ENCODE assay signal across 27 mouse cellular contexts in genomic region chr10:91130792-91131191, GRCm38 (mm10).
"Had no signal": no experiment of that assay in that cellular context is flagged by ENCODE, and none has a peak within 500 bp of the region (broad histone marks: within the 10 kb centered on the region; RNA-seq: fewer than 3 reads in every experiment).

No protein-coding gene starts in this region.

- H3K4me1 ChIP-seq: limb, embryonic 10.5 days; limb, embryonic 12.5 days; limb, embryonic 13.5 days; limb, embryonic 15.5 days; lung, embryonic 15.5 days; midbrain, embryonic 10.5 days; midbrain, embryonic 12.5 days; midbrain, embryonic 13.5 days; midbrain, embryonic 15.5 days had no signal

- DNase-seq: left cerebral cortex, postnatal 4 days; liver; liver, embryonic 13.5 days; liver, postnatal 0 days; lung, adult 18-20 months; lung, adult 2 months; lung, embryonic 14.5 days; lung, postnatal 10 days; lung, postnatal 14 days; lung, postnatal 36 days; lung, postnatal 4 days; midbrain, embryonic 14.5 days had no signal

- H3K27me3 ChIP-seq: limb, embryonic 12.5 days; limb, embryonic 13.5 days; limb, embryonic 15.5 days; liver, embryonic 12.5 days; liver, embryonic 13.5 days; liver, embryonic 15.5 days; lung, embryonic 15.5 days; megakaryocyte, embryonic 14.5 days; midbrain, embryonic 12.5 days; midbrain, embryonic 13.5 days; midbrain, embryonic 15.5 days had no signal

- H3K36me3 ChIP-seq: limb, embryonic 10.5 days; limb, embryonic 12.5 days; limb, embryonic 13.5 days; limb, embryonic 15.5 days; liver, embryonic 12.5 days; liver, embryonic 13.5 days; liver, embryonic 15.5 days; lung, embryonic 15.5 days; midbrain, embryonic 10.5 days; midbrain, embryonic 12.5 days; midbrain, embryonic 13.5 days; midbrain, embryonic 15.5 days had no signal

- H3K4me3 ChIP-seq: limb, embryonic 10.5 days; limb, embryonic 12.5 days; limb, embryonic 13.5 days; limb, embryonic 15.5 days; liver, embryonic 12.5 days; liver, embryonic 13.5 days; liver, embryonic 15.5 days; lung, embryonic 15.5 days; megakaryocyte, embryonic 14.5 days; midbrain, embryonic 10.5 days; midbrain, embryonic 12.5 days; midbrain, embryonic 13.5 days; midbrain, embryonic 15.5 days; myocyte had no signal

- H3K27ac ChIP-seq: limb, embryonic 10.5 days; limb, embryonic 12.5 days; limb, embryonic 13.5 days; limb, embryonic 15.5 days; liver, embryonic 12.5 days; liver, embryonic 13.5 days; liver, embryonic 14.5 days; liver, embryonic 15.5 days; lung, embryonic 15.5 days; macrophage; midbrain, embryonic 10.5 days; midbrain, embryonic 12.5 days; midbrain, embryonic 13.5 days; midbrain, embryonic 15.5 days had no signal
